Mouse (Mus musculus) midbrain, embryonic 13.5 days (tissue): ENCODE data around the gene Nrap. TPM values are rescaled to one million over a fixed set of nuclear protein-coding genes. Genes with fewer than 3 reads are reported as not detected.
A peak's percentile ranks its signal among the peaks of the same experiment; 100 is the strongest.

Source experiments
- ATAC-seq: fragments of 200-750 bp; cut with Nextera tagmentation; 2 replicates; pipeline ENCODE4 v1.8.0; 2017; ENCODE audit warnings: mild to moderate bottlenecking, moderate TSS enrichment, moderate library complexity
- H3K27ac ChIP-seq: fragments of 300-500 bp; sonication (generic); 2 replicates; pipeline ENCODE4 v1.5.1; 2015; ENCODE audit warnings: inconsistent platforms, mild to moderate bottlenecking, moderate library complexity
- H3K27me3 ChIP-seq: fragments of 300-500 bp; sonication (generic); 2 replicates; pipeline ENCODE4 v1.6.1; 2015; ENCODE audit warnings: mild to moderate bottlenecking, inconsistent platforms
- H3K36me3 ChIP-seq: fragments of 300-500 bp; sonication (generic); 2 replicates; pipeline ENCODE4 v1.6.1; 2015; ENCODE audit warnings: mild to moderate bottlenecking, inconsistent platforms
- H3K4me1 ChIP-seq: fragments of 300-500 bp; sonication (generic); replicated peaks from 2 replicates; pipeline ENCODE4 v1.6.1; 2015; ENCODE audit warnings: inconsistent platforms
- H3K4me2 ChIP-seq: fragments of 300-500 bp; sonication (generic); replicated peaks from 2 replicates; pipeline ENCODE4 v1.6.1; 2015; ENCODE audit warnings: moderate library complexity, mild to moderate bottlenecking, inconsistent platforms
- H3K4me3 ChIP-seq: fragments of 300-500 bp; sonication (generic); replicated peaks from 2 replicates; pipeline ENCODE4 v1.5.1; 2015; ENCODE audit warnings: mild to moderate bottlenecking, inconsistent platforms
- H3K9ac ChIP-seq: fragments of 300-500 bp; sonication (generic); replicated peaks from 2 replicates; pipeline ENCODE4 v1.6.1; 2015; ENCODE audit warnings: mild to moderate bottlenecking, inconsistent platforms
- H3K9me3 ChIP-seq: fragments of 300-500 bp; sonication (generic); 2 replicates; pipeline ENCODE4 v1.6.1; 2016; ENCODE audit warnings: mild to moderate bottlenecking, inconsistent platforms
- WGBS: fragments of 180-500 bp; shearing (Covaris S2); methylation state at CpG from one replicate; pipeline ENCODE4 v1.1.7; 2015; 5-methylcytosine and 5-hydroxymethylcytosine counted together
- polyA plus RNA-seq: library from polyadenylated mRNA; unstranded; fragments of >200 nt; fragmentation: Nextera tagmentation; extraction: Ambion mirVana; gene quantifications from 2 replicates; pipeline ENCODE4 v1.2.1, GENCODE M21; 2015

Nrap gene
- 0.24 and 0.50 TPM in 2 replicates for polyA plus RNA-seq

DNA sequence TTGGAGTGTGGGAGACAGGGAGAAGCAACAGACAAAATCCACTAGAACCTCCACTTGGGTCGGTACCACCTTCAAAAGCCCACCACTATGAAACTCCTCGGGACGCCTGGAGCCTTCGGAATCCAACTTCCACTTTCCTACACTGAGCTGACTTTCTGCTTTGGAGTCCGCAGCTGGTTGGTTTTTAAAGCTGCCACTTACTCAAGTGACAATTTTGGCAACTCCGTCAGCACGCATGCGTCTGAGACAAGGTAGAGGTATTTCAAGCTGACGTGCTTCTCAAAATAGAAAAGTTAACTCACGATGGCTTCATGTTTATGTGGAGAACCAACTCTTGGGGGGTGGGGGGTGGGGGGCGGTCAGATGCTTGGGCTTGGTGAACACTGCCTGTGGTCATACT is at the start of gene Nrap:
TSS of gene Nrap (minus strand) at position 159 of the 400 bp plus-strand sequence.
- 93% methylated on average over 11 of the region's 11 CpGs for WGBS
- H3K27ac ChIP-seq = no peak within 1 kb of the TSS
- no peak for ATAC-seq

DNA sequence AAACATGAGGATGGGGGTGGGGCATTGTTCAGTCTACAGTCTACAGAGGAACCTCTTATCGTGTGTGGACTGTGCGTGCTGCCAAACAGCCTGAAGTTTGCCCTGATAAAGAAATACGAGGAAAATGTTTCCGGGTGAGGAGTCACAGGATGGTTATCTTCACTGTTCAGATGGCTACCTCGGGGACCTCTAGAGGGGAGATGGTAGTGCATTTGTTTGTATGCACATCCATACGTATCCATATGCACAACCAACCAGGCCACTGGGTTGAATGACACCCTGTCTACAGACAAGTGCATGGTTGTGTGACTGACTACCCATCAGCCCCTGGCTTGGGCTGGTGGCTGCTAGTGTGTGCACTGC is 49.2 kb upstream of the Nrap start:
- H3K9ac ChIP-seq = no peak overlapping the region
- ATAC-seq = no peak
- no peaks in the 10 kb centered on the region for H3K4me1 ChIP-seq
- WGBS = 92% methylated on average over 6 of the region's 6 CpGs
- no peak overlapping the region for H3K4me3 ChIP-seq
- no peak overlapping the region for H3K4me2 ChIP-seq
- H3K27ac ChIP-seq = no peak overlapping the region
- H3K9me3 ChIP-seq = no peaks in the 10 kb centered on the region
- no peaks in the 10 kb centered on the region for H3K36me3 ChIP-seq
- H3K27me3 ChIP-seq = no peaks in the 10 kb centered on the region

More for the DNA sequence above, at the start of gene Nrap:
- Histone ChIP-seq H3K9me3 (no peaks in the 10 kb centered on the region), H3K4me3 (no peak within 1 kb of the TSS), H3K9ac (no peak within 1 kb of the TSS), H3K36me3 (no peaks in the 10 kb centered on the region), H3K27me3 (peaks cover 9% of the 10 kb centered on the region), H3K4me2 (no peak within 1 kb of the TSS), H3K4me1 (no peaks in the 10 kb centered on the region)

DNA sequence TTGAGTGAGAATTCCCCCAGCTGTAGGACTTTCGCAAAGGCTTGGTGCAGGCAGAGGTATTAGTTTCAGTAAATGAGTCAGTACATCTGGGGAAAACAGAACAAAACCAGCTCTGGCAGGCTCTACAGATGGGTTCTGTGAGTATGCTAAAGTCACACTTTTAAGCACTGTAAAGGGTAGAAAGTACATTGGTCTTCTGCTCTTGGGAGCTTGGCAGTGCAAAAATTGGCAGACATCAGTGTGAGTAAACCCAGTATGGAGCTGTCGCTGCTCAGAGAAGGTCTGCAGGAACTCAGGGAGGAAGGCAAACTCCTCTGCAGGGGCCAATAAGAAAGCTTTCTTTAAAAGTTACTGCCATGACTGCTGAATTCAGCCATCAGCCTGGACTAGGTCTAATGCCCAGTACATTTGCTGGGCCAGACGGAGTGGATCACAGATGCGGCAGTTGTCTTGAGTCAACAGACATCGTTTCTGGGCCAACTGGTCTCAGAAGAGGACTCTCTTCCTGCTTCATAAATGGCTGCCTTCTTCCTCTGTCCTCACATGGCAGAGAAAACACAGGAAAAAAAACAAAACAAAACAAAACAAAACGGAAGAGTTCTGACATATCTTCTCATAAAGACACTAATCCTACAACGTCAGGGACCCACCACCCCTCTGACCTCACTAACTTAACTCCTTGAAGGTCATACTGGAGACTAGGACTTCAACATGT is 48.7 kb upstream of the Nrap start:
- no peaks in the 10 kb centered on the region for H3K36me3 ChIP-seq
- no peaks in the 10 kb centered on the region for H3K9me3 ChIP-seq
- no peak overlapping the region for H3K27ac ChIP-seq
- WGBS = 86% methylated on average over 7 of the region's 7 CpGs
- no peaks in the 10 kb centered on the region for H3K27me3 ChIP-seq
- no peak overlapping the region for H3K9ac ChIP-seq
- no peaks in the 10 kb centered on the region for H3K4me1 ChIP-seq
- ATAC-seq = no peak
- no peak overlapping the region for H3K4me2 ChIP-seq
- no peak overlapping the region for H3K4me3 ChIP-seq

GRCm38 (mm10) chr19:56436380-56436779 is 46.5 kb upstream of the Nrap start:
- Histone ChIP-seq H3K27ac (no peak overlapping the region), H3K4me2 (no peak overlapping the region), H3K9me3 (no peaks in the 10 kb centered on the region), H3K9ac (no peak overlapping the region), H3K27me3 (no peaks in the 10 kb centered on the region), H3K4me3 (no peak overlapping the region), H3K4me1 (no peaks in the 10 kb centered on the region), H3K36me3 (no peaks in the 10 kb centered on the region)
- no peak for ATAC-seq
- 82% methylated on average over 13 of the region's 13 CpGs for WGBS

- H3K4me1 ChIP-seq = no peaks in the 10 kb centered on the region
- H3K9ac ChIP-seq = no peak overlapping the region
- H3K27me3 ChIP-seq = no peaks in the 10 kb centered on the region
- ATAC-seq = no peak
- H3K4me3 ChIP-seq = no peak overlapping the region
- no peaks in the 10 kb centered on the region for H3K36me3 ChIP-seq
- no peak overlapping the region for H3K4me2 ChIP-seq
- no peaks in the 10 kb centered on the region for H3K9me3 ChIP-seq
- 93% methylated on average over 7 of the region's 7 CpGs for WGBS
- H3K27ac ChIP-seq = no peak overlapping the region
Measured at GRCm38 (mm10) chr19:56433581-56433980, 43.7 kb upstream of the Nrap start.

GRCm38 (mm10) chr19:56432706-56433105 is 42.9 kb upstream of the Nrap start:
- Histone ChIP-seq H3K4me2 (no peak overlapping the region), H3K36me3 (no peaks in the 10 kb centered on the region), H3K9me3 (no peaks in the 10 kb centered on the region), H3K4me3 (no peak overlapping the region), H3K27ac (no peak overlapping the region), H3K4me1 (no peaks in the 10 kb centered on the region), H3K9ac (no peak overlapping the region), H3K27me3 (no peaks in the 10 kb centered on the region)
- no peak for ATAC-seq
- WGBS = 79% methylated on average over 10 of the region's 10 CpGs

- no peak for ATAC-seq
- Histone ChIP-seq H3K36me3 (no peaks in the 10 kb centered on the region), H3K9ac (no peak overlapping the region), H3K4me1 (peaks cover 7% of the 10 kb centered on the region), H3K4me2 (no peak overlapping the region), H3K27me3 (no peaks in the 10 kb centered on the region), H3K4me3 (no peak overlapping the region), H3K9me3 (no peaks in the 10 kb centered on the region), H3K27ac (no peak overlapping the region)
- WGBS = 77% methylated on average over 8 of the region's 8 CpGs
Measured at GRCm38 (mm10) chr19:56430369-56430768, 40.5 kb upstream of the Nrap start.

DNA sequence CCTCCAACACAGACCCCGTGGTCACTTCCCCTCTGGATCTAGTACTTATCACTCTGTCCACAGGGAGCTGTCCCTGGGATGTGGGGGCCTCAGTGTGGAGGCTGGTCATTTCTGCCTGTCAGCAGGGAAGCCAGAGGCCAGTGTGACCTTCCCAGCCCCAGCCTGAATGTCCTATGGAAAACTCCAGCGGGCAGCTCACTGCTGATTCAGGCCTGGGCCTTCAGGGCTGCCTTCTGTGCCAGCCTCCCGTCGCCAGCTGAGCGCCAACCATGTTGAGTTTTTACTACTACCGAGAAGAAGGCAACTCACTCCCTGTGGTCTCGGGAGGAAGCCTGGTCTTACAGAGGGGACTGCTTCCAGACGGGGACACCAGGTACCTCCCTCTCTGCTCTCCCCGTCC is 35.7 kb upstream of the Nrap start:
- Histone ChIP-seq H3K4me2 (no peak overlapping the region), H3K4me1 (peaks cover 17% of the 10 kb centered on the region), H3K27me3 (no peaks in the 10 kb centered on the region), H3K4me3 (no peak overlapping the region), H3K9ac (0 out of 2 replicates have a peak overlapping the region, but pooled peaks have one; percentile 20), H3K27ac (peak overlapping the region; percentile 26; the same call in 1 of the 2 replicates), H3K9me3 (no peaks in the 10 kb centered on the region), H3K36me3 (no peaks in the 10 kb centered on the region)
- 61% methylated on average over 9 of the region's 9 CpGs for WGBS
- ATAC-seq = no peak

DNA sequence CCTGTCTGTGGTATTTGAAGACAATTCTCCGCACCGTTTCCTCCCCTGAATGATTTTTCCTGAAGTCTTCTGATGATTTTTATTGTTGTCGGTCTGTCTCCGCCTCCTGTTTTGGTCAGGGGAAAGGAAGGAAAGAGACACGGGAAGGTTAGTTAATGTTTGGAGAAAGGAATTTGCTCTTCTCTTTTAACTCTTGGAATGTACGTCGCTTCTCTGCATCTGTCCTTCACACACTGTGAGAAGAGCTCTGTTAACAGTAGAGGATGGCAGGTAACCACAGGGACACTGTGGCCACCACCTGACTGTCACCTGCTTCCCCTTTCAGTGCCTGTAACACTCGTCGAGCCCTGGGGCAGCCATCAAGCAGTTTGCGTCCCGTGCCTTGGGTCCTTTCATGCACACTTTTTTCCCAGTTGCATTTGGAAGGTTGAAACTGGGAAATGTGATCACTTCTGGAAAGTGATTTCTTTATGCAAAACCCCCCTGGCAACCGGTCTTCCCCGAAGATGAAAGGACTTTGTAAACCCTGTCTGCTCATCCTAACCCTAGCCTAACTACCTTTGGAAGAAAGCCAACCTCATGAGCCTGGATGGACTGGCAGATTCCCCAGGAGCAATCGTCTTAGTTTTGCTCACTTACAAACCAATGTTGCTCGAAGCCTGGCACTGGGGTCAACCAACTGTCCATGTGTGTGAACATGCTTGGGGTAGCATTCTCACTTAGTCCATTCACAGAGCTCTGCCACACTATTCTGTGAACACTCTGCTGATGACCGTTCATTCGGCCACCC is 35.0 kb upstream of the Nrap start:
- H3K4me2 ChIP-seq = no peak overlapping the region
- H3K9me3 ChIP-seq = no peaks in the 10 kb centered on the region
- no peak overlapping the region for H3K4me3 ChIP-seq
- H3K4me1 ChIP-seq = peaks cover 17% of the 10 kb centered on the region
- no peaks in the 10 kb centered on the region for H3K27me3 ChIP-seq
- WGBS = 81% methylated on average over 17 of the region's 17 CpGs
- no peak overlapping the region for H3K27ac ChIP-seq
- H3K9ac ChIP-seq = no peak overlapping the region
- no peak for ATAC-seq
- no peaks in the 10 kb centered on the region for H3K36me3 ChIP-seq

DNA sequence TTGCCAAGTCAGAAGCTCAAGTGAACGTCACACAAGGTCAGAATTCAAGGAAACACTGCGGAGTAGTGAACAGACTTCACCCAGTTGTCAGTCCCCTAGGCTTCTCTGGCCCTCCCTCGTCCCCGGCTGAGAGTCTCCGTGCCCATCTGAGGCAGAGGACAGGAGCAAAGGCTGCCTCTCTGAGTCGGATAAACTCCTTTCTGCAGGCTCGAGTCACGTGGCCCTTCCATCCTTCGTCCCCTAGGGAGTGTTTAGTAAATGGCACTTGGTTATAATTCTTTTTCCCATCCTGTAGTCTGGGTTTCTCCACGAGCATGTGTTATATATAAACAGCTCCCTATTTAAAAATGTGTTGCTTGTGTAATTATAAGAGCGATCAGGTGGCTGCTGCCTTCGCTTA is 33.5 kb upstream of the Nrap start:
- H3K4me2 ChIP-seq = no peak overlapping the region
- H3K9me3 ChIP-seq = no peaks in the 10 kb centered on the region
- 0 out of 2 replicates have a peak, but pooled peaks have one; percentile 35 for ATAC-seq
- H3K9ac ChIP-seq = no peak overlapping the region
- H3K4me1 ChIP-seq = peaks cover 17% of the 10 kb centered on the region
- 66% methylated on average over 12 of the region's 12 CpGs for WGBS
- no peak overlapping the region for H3K27ac ChIP-seq
- H3K4me3 ChIP-seq = no peak overlapping the region
- no peaks in the 10 kb centered on the region for H3K27me3 ChIP-seq
- no peaks in the 10 kb centered on the region for H3K36me3 ChIP-seq

DNA sequence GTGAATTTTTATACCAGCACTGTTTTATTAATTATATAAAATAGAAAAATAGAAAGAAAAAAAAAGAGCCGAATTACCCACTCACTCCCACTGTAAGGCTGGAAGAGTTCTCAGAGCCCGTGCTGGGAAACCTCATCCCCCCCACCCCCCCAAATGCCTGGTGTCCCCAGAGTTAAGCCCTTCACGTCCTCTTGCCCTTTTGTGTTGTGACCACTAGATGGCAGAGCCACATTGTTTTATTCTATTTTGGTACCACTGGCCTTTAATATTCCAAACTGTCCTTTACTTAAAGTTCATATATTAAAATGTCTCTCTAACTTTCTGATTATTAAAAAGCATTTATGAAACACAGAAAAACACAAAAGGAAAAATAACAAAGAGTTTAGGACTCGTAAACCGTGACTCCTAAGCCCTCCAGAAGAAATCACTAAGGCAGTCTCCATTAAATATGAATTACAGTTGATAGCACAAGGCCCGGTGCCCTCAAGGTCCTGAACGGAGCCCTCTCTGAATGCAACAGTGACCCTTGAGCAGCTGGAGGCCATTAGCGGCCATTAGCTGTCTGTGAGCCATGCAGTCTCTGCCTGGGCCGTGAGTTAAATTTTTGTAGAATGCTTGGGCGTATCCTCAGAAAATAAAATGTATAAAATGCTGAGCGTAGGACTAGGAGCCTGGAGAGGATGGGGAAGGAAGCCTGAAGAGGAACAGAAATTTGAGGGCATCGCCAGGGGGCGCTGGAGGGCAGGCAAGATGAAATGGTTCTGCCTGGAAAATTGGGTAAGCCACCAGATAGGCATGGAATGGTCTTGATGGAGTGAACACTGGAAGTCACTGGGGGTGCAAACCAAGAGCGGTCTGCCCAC is 32.9 kb upstream of the Nrap start:
- Histone ChIP-seq H3K4me1 (peaks cover 17% of the 10 kb centered on the region), H3K4me3 (no peak overlapping the region), H3K4me2 (no peak overlapping the region), H3K9ac (no peak overlapping the region), H3K36me3 (no peaks in the 10 kb centered on the region), H3K27ac (peak overlapping the region; percentile 25; the same call in 1 of the 2 replicates), H3K9me3 (no peaks in the 10 kb centered on the region), H3K27me3 (no peaks in the 10 kb centered on the region)
- 0 out of 2 replicates have a peak, but pooled peaks have one; percentile 65 for ATAC-seq
- WGBS = 34% methylated on average over 14 of the region's 14 CpGs

GRCm38 (mm10) chr19:56420345-56420744 is 30.5 kb upstream of the Nrap start:
- H3K4me3 ChIP-seq = no peak overlapping the region
- no peak for ATAC-seq

More at GRCm38 (mm10) chr19:56420345-56420744, 30.5 kb upstream of the Nrap start:
- H3K27ac ChIP-seq = no peak overlapping the region
- H3K27me3 ChIP-seq = no peaks in the 10 kb centered on the region
- no peak overlapping the region for H3K9ac ChIP-seq
- H3K36me3 ChIP-seq = no peaks in the 10 kb centered on the region
- no peaks in the 10 kb centered on the region for H3K9me3 ChIP-seq
- H3K4me1 ChIP-seq = peaks cover 9% of the 10 kb centered on the region; the same call in 1 of the 2 replicates
- WGBS = 90% methylated on average over 3 of the region's 3 CpGs
- no peak overlapping the region for H3K4me2 ChIP-seq
